Mouse (Mus musculus) liver, embryonic 16.5 days (tissue): ENCODE data around the gene Gm5460. TPM values are rescaled to one million over a fixed set of nuclear protein-coding genes. Genes with fewer than 3 reads are reported as not detected.

ENCODE experiments used
- ATAC-seq: fragments of 200-750 bp; cut with Nextera tagmentation; 2 replicates; pipeline ENCODE4 v1.8.0; 2017; ENCODE audit warnings: low read depth, mild to moderate bottlenecking, moderate number of reproducible peaks, moderate library complexity
- H3K27ac ChIP-seq: fragments of 300-500 bp; sonication (generic); 2 replicates; pipeline ENCODE4 v1.5.1; 2014; ENCODE audit warnings: mild to moderate bottlenecking, low read length
- H3K27me3 ChIP-seq: fragments of 300-500 bp; sonication (generic); 2 replicates; pipeline ENCODE4 v1.6.1; 2014; ENCODE audit warnings: low read depth, low read length, mixed read lengths; ENCODE audit not compliant: control insufficient read depth, insufficient read depth
- H3K36me3 ChIP-seq: fragments of 300-500 bp; sonication (generic); 2 replicates; pipeline ENCODE4 v1.6.1; 2014; ENCODE audit warnings: mild to moderate bottlenecking; ENCODE audit not compliant: control insufficient read depth, insufficient read depth
- H3K4me1 ChIP-seq: fragments of 300-500 bp; sonication (generic); 2 replicates; pipeline ENCODE4 v1.6.1; 2014; ENCODE audit warnings: low read depth, low read length, mixed read lengths; ENCODE audit not compliant: control insufficient read depth
- H3K4me2 ChIP-seq: fragments of 300-500 bp; sonication (generic); 2 replicates; pipeline ENCODE4 v1.6.1; 2014; ENCODE audit warnings: low read depth, low read length, mixed read lengths
- H3K4me3 ChIP-seq: fragments of 300-500 bp; sonication (generic); 2 replicates; pipeline ENCODE4 v1.5.1; 2014; ENCODE audit warnings: low read depth, mild to moderate bottlenecking, low read length
- H3K9ac ChIP-seq: fragments of 300-500 bp; sonication (generic); 2 replicates; pipeline ENCODE4 v1.6.1; 2014; ENCODE audit warnings: low read depth, low read length
- H3K9me3 ChIP-seq: fragments of 300-500 bp; sonication (generic); replicated peaks from 2 replicates; pipeline ENCODE4 v1.6.1; 2016; ENCODE audit warnings: low read length; ENCODE audit not compliant: control insufficient read depth
- WGBS: fragments of 180-500 bp; shearing (Covaris S2); extraction: QIAGEN DNeasy Blood & Tissue Kit; methylation state at CpG from one replicate; pipeline ENCODE4 v1.1.7; 2014; ENCODE audit not compliant: insufficient replicate concordance; 5-methylcytosine and 5-hydroxymethylcytosine counted together
- polyA plus RNA-seq: library from polyadenylated mRNA; unstranded; fragments of >200 nt; fragmentation: Nextera tagmentation; extraction: Ambion mirVana; gene quantifications from 2 replicates; pipeline ENCODE4 v1.2.1, GENCODE M21; 2015

The Gm5460 gene
- polyA plus RNA-seq, 1 experiment from 2014 or later, result not detected

DNA sequence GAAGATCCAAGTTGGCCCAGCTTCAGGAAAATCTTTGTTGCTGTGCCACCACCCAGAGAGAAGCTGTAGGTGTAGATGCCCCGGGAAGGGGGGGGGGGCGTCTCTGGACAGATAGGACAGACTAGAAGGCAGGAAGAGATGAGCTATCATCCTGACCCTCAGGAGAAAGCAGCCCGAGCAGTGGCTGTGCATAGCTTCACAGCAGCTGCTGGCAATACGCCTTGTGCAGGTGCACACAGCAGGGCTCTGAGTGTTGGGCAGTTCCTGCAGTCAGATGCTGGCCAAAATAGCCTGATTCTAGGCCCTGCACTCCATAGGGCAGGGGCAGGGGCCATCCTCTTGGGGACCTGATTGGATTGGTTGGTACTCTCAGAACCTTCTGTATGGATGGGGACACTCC, 70.2 kb downstream of the Gm5460 start:
- 50% methylated on average over 4 of the region's 4 CpGs for WGBS
- Histone ChIP-seq H3K9me3 (no peaks in the 10 kb centered on the region), H3K27ac (no peak overlapping the region), H3K9ac (no peak overlapping the region), H3K36me3 (no peaks in the 10 kb centered on the region), H3K4me2 (no peak overlapping the region), H3K4me3 (no peak overlapping the region), H3K27me3 (no peaks in the 10 kb centered on the region), H3K4me1 (no peaks in the 10 kb centered on the region)
- no peak for ATAC-seq

DNA sequence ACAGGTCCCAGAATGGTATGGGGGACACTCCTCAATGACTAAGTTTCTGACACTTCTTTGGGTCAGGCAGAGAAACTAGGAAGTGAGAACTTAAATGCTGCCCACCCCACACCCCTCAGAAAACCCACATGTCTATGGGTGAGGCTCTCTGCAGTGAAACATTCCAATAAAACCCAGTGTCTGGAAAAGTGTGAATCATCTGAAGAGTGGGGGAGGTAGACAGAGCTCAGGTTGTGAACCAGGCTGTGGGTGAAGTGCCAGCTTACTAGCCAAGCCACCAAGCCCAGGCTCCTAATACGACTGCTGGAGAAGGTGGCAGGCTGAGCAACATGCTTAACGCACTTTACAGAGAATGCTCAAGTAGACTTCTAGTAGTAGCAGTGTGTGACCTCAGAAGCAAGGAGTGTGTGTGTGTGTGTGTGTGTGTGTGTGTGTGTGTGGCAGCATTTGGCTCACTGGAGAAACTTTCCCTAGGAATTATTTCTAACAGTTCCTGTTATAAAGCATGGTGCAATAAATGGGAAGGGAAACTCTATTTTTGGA, 71.4 kb downstream of the Gm5460 start:
- Histone ChIP-seq H3K9ac (no peak overlapping the region), H3K27ac (no peak overlapping the region), H3K36me3 (no peaks in the 10 kb centered on the region), H3K4me1 (no peaks in the 10 kb centered on the region), H3K4me3 (no peak overlapping the region), H3K27me3 (no peaks in the 10 kb centered on the region), H3K9me3 (no peaks in the 10 kb centered on the region), H3K4me2 (no peak overlapping the region)
- 55% methylated on average over 2 of the region's 2 CpGs for WGBS
- no peak for ATAC-seq

DNA sequence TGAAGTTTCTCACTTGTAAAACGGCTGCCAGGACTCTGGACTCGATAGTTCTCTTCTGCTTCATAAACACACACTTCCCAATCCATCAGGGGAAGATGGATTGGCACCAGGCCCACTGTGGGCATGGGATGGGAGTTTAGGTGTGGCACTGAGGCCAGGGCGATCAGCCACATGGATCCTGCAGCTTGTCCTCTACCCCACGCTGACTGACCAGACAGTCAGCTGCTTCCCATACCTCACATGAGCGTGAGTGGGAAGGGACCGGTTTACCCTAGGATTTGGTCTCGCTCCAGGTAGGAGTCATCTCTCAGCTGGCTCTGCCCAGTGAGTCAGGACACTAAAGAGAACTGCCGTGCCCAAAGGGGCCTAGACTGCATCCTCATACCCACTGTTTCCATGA, 73.2 kb downstream of the Gm5460 start:
- Histone ChIP-seq H3K4me3 (no peak overlapping the region), H3K9ac (no peak overlapping the region), H3K27me3 (no peaks in the 10 kb centered on the region), H3K4me2 (no peak overlapping the region), H3K36me3 (no peaks in the 10 kb centered on the region), H3K9me3 (no peaks in the 10 kb centered on the region), H3K27ac (no peak overlapping the region), H3K4me1 (no peaks in the 10 kb centered on the region)
- 69% methylated on average over 8 of the region's 8 CpGs for WGBS
- ATAC-seq, result no peak

DNA sequence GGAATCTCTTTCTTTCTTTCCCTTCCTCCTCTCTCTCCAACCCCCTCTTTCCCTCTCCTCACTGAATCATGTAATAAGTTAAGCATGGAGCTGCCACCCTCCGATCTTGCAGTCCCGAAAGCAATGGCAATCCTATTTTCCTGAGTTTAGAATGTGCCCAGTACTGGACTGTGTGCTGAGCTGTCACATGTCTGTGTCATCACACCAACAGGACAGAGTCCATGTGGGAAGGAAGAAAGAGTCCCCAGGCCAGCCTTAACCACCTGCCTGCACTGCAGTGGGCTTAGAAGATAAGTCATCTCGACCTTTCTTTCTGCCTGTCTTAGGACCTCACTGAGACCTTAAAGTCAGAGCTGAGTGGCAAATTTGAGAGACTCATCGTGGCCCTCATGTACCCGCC, 74.9 kb downstream of the Gm5460 start:
- H3K27me3 ChIP-seq, result no peaks in the 10 kb centered on the region
- H3K9ac ChIP-seq, result no peak overlapping the region
- H3K27ac ChIP-seq, result no peak overlapping the region
- H3K9me3 ChIP-seq, result no peaks in the 10 kb centered on the region
- H3K4me3 ChIP-seq, result no peak overlapping the region
- 54% methylated on average over 5 of the region's 5 CpGs for WGBS
- no peaks in the 10 kb centered on the region for H3K36me3 ChIP-seq
- no peaks in the 10 kb centered on the region for H3K4me1 ChIP-seq
- H3K4me2 ChIP-seq, result no peak overlapping the region
- no peak for ATAC-seq

DNA sequence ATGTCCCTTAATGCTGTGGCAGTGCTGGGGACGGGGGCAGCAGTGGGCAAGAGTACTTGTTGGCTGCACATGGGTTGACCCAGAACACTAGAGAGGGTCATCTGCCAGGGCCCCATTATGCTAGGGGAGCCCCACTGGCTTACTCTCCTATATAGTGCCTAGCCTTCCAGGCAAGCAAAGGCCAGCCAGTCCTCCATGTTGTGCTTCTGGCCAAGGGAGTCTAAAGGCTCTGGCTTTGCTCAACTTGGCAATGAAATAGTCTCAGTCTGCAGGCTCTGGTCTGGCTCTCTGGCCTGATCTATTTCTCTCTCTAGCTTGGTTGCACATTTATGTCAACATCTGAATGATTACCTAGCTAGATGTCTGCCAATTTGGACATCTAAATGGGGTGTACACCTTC, 76.3 kb downstream of the Gm5460 start:
- Histone ChIP-seq H3K4me1 (no peaks in the 10 kb centered on the region), H3K27ac (no peak overlapping the region), H3K9me3 (no peaks in the 10 kb centered on the region), H3K27me3 (no peaks in the 10 kb centered on the region), H3K4me3 (no peak overlapping the region), H3K4me2 (no peak overlapping the region), H3K36me3 (no peaks in the 10 kb centered on the region), H3K9ac (no peak overlapping the region)
- 56% methylated on average over 1 of the region's 1 CpGs for WGBS
- ATAC-seq, result no peak

DNA sequence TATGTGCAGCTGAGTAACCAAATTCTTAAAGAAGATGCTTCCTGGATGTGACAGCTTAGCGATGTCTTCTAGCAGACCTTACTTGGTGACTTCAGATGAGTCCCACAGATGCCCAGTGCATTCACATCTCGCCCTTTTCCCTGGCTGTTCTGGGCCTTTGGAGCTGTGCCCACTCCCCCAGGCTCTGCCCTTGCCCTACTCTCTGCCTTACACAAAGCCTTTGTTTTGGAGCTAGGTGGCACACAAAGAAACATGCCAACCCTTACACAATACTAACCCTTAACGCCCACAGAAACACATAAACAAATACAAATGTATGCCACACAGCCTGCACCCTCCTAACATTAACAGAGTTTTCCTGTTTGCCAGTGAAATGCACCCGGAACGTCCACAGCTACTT, 79.6 kb downstream of the Gm5460 start:
- whole genome bisulfite sequencing, result 58% methylated on average over 5 of the region's 5 CpGs

More for the DNA sequence above, 79.6 kb downstream of the Gm5460 start:
- no peaks in the 10 kb centered on the region for H3K9me3 ChIP-seq
- no peaks in the 10 kb centered on the region for H3K27me3 ChIP-seq
- no peak overlapping the region for H3K4me3 ChIP-seq
- H3K9ac ChIP-seq, result no peak overlapping the region
- H3K4me2 ChIP-seq, result no peak overlapping the region
- no peaks in the 10 kb centered on the region for H3K36me3 ChIP-seq
- ATAC-seq, result no peak
- no peak overlapping the region for H3K27ac ChIP-seq
- no peaks in the 10 kb centered on the region for H3K4me1 ChIP-seq

Other genes starting within 250 kb of the Gm5460 start
- 5.3 and 6.3 TPM in 2 replicates for gene Gdf10, start 93.2 kb upstream of the Gm5460 start, polyA plus RNA-seq
- 10.1 and 10.8 TPM in 2 replicates for gene Gdf2, start 75.7 kb upstream of the Gm5460 start, polyA plus RNA-seq
- gene Rbp3, start 62.8 kb upstream of the Gm5460 start, polyA plus RNA-seq, result 0.04 and 0.05 TPM in 2 replicates
- not detected in 2 replicates for gene Zfp488, start 38.0 kb upstream of the Gm5460 start, polyA plus RNA-seq
- not detected in 2 replicates for gene Gm30083, start 1.6 kb upstream of the Gm5460 start, polyA plus RNA-seq
- gene Antxrl, start 35.9 kb downstream of the Gm5460 start, polyA plus RNA-seq, result not detected in 2 replicates
- 0.07 and 0.08 TPM in 2 replicates for gene Anxa8, start 69.2 kb downstream of the Gm5460 start, polyA plus RNA-seq
- gene A630023A22Rik, start 86.0 kb downstream of the Gm5460 start, polyA plus RNA-seq, result not detected in 2 replicates
- gene Npy4r, start 135.7 kb downstream of the Gm5460 start, polyA plus RNA-seq, result not detected in 2 replicates
- 0.02 and 0.09 TPM in 2 replicates for gene Gprin2, start 184.9 kb downstream of the Gm5460 start, polyA plus RNA-seq
- 0.57 and 0.63 TPM in 2 replicates for gene Syt15, start 202.8 kb downstream of the Gm5460 start, polyA plus RNA-seq